Mouse (Mus musculus) lung, postnatal 4 days (tissue): ENCODE measurements around the gene Grik3.

Source experiments
- DNase-seq, 2 experiments: peaks; one replicate each; pipeline ENCODE4 v3.0.0; 2021

Grik3 gene

DNA sequence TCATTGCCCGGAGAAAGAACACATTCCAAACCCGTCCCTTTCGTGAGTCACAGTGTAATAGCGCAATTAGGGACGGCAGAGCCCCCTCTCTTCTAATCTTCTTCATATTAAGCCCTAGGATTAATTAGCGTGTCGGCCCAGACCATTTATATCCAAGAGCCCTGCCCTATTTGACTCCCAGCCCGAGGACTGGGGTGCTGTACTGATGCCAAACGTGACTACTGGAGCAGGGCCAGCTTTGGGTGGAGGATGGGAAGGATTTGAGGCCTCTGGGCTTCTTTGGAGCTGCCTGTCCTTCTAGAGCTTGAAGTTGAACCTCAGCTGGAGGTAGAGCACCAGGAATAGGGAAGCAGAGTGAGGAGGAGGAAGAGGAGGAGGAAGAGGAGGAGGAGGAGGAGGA lies 2.2 kb downstream of the Grik3 start:
- DNase-seq, result no peak

DNA sequence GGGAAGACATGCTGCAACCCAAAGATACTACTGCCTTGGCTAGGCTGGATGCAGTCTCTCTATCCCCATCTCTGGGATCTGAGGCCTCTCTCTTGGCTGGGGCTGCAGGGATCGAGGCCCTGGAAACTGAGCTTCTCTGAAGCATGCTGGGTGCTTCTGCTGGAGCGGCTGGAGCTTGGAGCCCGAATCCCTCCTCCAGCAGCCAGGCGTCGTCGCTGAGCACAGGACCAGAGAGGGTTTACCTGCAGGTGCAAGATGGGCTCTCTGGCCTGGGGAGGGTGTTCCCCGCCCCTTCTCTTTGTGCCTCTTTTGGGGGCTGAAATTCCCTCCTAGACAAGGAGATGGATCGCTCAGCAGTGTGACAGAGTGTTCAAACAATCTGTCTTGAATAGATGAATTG lies 2.6 kb downstream of the Grik3 start:
- no peak for DNase-seq

DNA sequence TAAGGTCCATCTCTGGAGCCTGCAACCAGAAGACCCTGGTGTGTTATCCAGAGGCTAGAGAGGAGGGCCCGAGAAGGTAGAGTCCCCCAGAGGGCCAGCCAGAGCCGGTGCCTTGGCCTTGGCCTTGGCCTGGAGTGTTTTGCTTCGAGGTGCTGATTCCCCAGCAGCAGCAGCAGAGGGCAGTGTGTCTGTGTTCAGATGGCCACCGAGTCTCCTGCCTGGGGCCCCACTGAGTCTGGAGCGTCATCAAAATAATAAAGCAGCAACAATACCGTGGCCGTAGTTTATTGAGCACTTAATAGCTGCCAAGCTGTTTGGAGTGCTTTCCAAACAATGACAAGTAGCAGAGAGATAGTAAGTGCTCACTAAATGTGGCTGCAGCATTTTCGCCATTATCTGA lies 5.0 kb downstream of the Grik3 start:
- DNase-seq, result no peak

DNA sequence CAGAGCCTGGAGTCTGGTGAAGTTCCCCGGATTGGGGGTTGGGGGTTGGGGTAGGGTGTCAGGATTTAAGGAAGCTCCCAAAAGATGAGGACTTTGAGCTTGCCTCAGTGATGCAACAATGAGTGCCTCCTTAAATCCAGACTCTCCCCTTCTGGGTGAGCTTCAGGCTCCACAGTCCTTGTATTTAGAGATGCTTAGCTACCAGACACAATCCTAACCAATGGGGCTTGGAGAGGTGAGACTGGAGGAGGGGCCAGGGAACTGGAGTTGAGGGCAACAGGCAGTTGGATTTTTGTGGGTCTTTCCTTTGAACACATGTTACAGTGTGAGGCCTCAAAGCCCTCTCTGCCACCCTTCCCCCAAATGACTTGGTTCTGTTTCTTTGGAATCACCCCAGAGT lies 6.5 kb downstream of the Grik3 start:
- no peak for DNase-seq

DNA sequence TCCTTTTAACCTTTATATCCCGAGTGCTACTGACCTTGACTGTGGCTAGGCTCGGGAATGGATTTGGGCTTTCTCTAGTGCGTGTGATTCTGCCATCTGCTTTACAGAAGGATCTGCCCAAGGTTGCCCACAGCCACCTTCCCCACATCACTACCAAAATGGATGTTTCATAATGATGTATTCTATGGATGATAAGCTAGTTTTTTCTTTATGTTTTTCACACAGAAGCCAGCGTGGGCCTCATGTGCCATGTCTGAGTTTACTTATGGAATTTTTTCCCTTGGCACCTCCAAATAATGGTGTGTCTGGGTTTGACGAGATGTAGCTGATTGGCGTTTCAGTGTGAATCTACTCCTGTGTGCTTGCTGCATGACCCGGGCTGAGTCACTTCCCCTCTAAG lies 7.0 kb downstream of the Grik3 start:
- DNase-seq, result no peak

DNA sequence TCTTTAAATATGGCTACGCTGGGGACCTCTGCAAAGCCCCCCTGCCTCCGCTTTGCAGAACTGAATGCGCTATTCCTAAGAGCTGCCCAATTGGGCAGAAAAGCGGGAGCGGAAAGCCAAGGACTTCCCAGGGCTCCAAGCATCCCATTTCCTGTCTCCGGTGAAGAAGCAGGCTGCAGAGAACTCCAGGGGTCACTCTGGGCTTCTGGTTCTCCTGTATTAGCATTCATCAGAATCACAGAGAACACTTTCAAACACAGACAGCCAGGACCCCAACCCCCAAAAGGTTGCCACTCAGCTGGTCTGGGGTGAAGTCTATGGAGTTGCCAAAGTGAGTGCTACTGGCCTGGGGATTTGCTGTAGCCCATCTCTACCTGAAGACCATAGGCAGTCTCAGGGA lies 8.4 kb downstream of the Grik3 start:
- DNase-seq, result no peak

DNA sequence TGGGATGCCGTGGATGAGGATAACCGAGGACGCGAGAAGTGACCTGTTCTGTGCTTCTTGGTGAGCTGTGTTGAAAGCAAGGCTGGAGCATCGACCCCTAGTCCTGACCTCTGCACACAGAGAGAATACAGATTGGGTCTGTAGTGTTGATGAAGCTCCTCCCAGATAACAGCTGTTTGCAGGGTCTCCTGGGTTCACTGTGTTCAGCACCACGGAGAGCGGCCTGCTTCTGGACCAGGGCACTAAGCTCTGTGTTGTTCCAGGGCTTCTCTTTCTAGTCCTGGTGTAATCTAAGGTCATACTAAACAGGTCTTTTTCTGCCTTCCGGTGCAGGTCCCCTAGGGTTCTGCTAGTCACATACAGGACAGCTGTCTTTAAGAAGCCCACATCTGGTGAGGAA lies 12.4 kb downstream of the Grik3 start:
- peak in 1 of 2 experiments; percentile 25 for DNase-seq

DNA sequence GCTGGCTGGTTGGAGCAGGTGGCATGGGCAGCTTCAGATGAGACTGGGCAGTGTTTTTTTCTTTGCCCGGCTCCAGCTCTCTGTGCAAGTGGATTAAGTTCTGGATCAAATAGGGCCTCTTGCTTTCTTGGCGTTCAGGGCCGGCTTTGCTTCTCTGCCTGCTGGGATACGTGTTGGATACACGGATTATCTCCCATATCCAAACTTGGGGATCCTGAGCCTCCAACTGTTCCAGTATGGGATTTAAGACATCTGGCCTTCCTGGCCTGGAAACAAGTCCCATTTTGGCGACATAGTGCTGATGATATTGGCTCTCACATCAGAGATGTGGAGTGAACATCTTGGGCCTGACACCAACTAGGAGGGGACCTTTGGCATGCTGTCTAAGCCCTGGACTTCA lies 21.9 kb downstream of the Grik3 start:
- no peak for DNase-seq

DNA sequence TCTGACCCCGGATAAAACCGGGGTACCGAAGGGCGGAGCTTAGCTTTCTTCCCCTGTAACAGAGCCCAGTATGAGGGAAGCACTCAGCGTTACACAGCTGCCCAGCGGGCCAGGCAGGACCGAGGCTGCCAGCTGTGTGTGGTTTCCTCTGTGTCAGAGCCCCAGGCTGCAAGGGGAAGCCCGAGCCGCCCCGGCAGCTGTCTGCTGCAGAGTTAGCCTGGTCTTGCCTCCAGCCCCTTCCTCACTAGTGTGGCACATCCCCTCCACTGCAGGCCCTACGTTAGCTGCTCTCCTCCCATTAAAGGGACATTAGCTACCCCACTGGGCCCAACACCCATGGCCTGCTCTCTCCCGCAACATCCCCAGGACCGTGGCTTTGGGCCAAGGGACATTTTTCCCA lies 25.1 kb downstream of the Grik3 start:
- DNase-seq, result no peak

DNA sequence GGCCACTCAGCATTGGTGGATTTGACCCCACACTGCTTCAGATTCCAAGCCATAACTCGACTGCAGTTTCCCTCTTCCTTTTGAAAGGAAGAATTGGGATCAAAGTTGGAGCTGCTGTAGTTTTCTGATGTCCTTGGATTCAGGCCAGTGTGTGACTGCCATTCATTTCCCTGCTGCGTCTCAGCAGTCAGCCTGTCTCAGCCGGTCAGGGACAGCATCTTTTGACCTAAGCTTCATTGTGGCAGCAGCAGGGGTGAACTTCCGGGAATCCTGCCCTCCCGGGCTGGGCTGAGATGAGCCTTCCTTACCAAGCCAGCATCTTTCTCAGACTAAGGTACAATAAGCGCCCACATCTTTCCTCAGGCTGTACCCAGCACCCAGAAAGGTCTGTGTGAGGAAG lies 26.1 kb downstream of the Grik3 start:
- no peak for DNase-seq

DNA sequence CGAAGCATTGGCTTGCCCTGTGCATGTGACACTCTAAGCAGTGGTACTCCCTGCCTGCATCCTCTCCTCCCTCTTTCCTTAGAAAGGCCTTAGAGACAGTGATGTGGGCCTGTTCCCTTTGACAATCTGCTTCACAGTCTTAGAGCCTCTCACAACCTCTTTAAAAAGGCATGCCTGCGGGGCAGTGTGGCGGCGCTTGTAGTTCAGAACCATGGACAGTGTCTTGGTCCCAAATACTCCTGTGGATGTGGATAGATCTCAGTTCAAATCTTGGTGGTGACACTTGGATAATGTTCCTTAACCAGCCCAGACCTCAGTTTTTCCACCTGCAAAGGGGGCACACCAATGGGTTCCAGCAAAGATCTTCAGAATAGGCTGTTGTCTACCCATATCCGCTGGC lies 28.4 kb downstream of the Grik3 start:
- DNase-seq, result no peak

DNA sequence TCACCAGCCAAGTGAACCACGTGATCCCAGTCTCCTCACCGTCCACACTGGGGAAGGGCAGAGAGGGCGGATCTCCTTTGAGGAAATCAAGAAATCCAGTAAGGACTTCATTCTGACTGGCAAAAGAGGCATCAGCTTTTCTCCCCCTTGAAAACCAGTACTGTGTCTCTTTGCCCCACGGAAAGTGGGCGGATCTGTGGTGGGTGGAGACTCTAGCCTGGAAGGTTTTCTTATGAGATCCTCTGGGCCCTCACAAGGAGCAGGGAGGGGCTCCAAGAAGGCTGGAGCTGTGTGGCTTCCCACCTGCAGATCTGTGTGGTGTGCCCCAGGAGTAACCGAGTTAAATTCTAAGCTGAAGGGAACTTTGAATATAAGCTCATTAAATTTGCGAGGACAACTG lies 32.4 kb downstream of the Grik3 start:
- DNase-seq, result no peak

DNA sequence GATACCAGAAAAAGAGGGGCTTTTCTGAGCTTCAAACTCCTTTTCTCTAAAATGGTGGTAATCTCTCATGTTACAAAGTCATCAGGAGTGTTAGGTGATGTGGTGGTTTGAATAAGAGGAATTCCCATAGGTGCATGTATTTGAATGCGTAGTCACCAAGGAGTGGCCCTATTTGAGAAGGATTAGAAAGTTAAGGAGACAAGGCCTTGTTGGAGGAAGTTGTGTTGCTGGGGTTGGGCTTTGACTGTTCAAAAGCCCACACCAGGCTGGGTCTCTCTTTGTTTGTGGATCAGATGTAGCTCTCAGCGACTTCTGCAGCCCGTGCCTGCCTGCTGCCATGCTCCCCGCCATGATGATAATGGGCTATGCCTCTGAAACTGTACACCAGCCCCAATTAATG lies 34.8 kb downstream of the Grik3 start:
- DNase-seq, result no peak

DNA sequence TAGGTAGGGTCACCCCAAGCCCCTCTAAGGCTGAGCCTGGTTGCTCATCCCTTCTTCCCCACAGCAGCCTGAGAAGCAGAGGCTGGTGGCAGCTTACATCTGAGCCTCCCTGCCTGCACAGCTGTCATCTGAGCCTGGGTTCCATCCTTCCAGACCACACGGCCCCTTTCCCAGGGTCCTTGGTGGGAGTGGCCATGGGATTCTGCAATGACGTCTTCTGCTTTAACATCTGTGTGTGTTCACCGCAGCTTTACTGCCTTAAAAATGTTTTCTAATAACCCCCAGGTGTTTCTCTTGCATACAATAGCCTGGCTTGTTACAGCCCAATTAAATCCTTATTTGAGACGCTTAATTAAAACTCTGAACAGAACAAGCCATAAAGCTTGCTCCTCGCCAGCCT lies 35.9 kb downstream of the Grik3 start:
- no peak for DNase-seq

DNA sequence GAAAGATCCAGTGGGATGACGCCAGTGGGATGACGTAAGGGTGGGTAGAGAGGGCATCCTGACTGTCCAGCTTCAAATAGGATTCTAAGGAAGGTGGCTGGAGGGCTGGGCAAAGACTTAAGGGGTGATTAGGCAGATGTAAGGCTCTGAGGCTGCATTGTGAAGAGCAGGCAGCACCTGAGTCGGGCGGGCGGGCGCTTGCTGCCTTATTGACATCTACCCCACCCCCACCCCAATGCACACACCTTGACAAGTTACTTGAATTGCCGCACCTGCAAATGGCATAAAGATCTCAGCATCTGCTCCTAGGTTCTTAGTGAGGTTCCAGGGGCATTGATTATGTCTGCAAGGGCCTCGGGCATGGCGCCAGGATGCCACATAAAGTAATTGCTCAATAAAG lies 43.5 kb downstream of the Grik3 start:
- DNase-seq, result no peak

DNA sequence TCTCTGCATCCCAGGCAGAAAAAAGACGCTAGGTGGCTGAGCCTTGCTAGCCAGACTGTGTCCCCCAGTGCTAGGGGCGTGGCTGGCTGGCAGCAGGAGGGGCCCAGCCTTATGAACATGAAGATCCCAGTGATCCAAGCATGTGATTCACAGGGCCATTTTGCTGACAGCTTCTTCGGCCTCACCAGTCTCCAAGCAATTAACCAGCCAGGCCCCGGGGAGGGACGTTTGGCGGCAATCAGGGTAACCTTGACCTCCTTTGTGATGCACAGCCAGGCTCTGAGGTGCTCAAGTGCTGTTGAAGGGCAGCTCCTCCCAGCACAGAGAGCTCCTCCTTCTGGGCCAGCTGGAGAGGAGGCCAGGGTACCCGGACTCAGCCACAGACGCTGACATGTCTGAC lies 43.9 kb downstream of the Grik3 start:
- DNase-seq, result no peak

DNA sequence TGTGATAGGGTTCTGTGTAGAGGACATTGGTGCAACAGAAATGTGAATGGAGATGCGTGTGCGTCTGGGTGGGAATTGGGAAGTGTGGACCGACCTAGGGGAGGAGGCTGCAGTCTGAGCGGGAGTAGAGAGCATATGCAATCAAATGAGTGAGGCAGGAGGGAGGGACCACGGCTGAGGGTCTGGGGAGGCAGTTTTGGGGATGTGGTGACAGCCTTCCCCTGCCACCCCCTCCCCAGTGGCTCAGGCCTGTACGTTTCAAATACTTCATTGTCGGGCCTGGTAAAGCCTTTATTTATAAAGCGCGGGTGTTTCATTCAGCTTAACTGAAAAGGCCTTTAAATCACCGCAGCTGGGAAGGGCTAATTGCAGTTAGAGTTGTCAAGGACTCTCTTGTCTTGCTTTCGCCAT lies 44.5 kb downstream of the Grik3 start:
- no peak for DNase-seq

DNA sequence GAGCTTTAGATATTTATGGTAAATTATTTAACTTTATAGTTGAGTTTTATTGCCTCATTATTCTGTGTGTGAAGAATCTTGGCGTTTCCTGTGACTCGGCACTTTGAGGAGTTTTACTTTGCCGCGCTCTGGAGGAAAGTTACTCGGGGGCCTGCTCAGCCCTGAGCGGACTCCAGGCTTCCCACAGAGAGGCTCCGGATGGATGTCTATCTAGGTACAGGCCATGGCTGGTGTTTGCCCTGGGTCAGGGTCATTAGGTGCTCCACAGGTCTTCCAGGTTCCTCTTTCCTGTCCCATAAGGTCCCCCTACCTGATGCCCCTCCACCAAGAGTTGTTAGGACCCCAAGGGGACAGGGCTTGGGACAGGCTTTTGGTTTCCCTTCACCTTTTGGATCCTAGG lies 45.0 kb downstream of the Grik3 start:
- no peak for DNase-seq

DNA sequence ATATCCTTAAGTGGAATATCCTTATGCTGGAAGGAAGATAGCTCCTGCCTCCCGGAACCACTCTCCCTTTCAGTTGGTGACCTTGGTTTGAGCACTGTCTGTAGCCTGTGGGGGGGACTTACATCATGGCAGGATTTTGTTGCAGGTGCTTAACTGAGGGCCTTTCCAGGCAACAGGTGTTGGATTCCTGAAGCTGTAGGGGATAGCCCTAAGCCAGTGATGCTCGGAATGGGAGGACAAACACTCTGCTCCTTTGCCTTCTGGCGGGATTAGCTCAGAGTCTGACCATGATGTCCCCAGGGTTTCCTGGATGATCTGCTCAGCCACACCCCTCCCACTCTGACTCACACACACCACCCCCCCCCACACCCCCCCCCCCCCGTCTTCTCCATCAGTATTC lies 45.5 kb downstream of the Grik3 start:
- DNase-seq, result no peak

DNA sequence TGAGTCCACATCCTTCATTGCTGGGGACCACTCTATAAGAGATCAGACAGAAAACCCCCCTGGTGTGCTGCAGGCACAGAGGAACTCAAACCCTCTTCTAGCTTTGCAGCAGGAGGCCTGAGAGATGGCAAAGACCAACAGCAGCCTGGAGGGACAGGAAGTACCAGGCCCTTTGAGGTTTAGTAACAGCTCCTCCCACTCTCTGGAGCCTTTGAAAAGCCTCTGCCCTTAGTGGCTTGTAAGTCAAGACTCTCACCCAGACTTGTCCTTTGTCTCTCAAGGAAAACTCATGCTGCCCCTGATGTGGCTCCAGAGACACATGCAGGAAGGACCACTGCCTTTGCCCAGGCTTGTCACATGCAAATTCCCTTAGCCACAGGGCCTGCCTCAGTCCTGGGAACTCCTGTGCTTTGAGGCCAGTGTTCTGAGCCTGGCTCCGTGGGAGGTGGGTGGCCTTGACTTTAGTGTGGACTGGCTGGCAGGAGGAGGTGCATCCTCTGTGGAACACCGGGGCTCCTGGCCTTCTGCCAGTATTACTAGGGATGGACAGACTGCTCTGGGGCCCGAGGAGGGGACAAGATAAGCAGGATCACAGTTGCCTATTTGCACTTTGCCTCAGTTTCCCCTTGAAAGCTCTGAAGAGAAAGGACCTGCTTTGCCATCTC lies 47.9 kb downstream of the Grik3 start:
- DNase-seq, result no peak

DNA sequence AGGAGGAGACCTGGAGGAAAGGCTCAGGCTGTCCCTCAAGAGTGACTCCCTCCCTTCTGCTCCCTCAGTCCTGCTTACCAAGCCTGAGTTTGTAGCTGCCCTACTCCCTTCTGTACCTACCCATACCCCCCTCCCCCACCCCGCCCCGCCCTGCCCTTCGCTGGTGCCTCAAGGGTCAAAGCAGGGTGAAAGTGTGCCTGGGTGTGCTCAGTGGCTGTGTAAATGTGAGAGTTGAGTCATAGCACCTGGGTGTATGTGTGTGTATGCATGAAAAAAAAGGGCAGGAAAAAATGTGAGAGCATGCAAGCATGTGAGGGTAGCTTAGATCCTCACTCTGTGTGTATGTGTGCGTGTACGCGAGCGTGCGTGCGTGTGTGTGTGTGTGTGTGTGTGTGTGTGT lies 49.1 kb downstream of the Grik3 start:
- no peak for DNase-seq

DNA sequence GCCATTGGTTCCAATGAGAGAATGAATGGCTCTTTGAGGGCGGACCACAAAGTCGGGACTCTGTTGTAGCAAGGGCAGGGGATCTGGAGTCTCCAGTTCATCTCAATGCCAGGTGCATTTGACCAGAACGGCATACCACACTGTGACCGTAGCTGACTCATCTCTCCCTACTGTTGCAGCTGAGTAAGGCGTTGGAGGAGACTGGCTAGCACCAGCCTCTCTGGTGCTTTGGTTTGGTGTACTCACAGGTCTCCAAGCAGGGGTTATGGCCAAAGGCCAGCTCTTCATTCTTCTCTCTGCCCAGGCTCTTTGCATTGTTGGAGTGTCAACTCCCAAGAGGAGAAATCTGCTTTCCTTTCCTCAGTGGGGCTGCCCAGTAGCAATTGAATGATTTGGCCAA lies 52.7 kb downstream of the Grik3 start:
- DNase-seq, result no peak

DNA sequence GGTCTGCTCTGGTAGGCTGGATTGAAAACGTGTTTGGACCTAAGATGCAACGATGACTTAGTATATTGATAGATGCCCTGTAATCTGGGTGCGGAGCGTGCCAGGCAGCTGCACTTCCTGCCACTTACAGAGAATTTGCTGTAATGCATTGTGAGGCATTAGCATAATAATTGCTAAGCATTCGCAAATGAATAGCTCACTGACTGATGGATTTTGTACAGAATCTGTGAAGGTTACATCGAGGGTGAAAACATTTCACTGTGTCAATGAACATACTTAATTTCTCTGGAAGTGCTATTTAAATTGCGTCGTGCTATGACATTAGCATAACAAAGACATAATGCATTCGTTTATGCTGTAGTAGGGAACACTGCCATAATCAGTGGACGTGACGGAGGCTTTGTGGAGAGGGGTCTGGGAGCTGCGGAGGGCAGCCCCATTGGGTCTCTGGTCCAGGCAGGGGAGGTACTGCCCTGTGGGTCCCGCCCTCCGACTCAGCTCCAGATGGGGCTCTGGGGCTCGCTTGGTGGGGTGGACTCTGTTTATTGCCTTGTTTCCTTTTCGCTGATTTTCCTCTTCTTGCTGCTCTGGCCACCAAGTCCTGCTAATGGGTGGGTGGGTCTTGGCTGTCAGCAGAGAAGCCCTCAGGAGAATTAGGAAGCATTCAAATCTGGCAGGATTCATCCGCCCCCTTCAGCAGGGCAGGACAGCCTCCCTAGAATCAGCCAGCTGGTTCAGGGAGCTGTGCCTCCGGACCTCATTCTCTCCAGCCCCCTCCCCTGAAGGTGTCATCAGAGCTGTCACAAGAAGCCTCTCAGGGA lies 54.7 kb downstream of the Grik3 start:
- DNase-seq, result no peak

DNA sequence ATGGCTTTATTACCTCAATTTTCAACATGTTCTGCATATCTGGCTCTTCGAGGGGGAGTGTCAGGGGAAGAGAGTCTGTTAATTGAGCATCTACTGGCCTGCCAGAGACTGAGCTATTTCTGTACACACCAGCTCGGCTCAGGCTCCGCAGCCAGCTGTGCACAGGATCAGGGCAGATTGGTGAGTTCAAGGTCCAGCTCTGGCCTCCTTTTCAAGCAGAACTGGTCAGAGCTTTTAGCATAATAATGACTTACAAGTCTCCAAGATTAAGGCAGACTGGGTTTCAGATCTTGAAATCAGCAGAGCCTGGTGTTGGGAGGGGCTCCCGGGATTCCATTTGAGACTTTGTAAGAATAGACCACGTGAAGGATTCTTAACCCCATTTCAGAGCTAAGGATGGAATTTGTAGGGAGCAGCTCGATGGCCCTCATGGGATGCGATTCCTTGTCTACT lies 55.3 kb downstream of the Grik3 start:
- no peak for DNase-seq

DNA sequence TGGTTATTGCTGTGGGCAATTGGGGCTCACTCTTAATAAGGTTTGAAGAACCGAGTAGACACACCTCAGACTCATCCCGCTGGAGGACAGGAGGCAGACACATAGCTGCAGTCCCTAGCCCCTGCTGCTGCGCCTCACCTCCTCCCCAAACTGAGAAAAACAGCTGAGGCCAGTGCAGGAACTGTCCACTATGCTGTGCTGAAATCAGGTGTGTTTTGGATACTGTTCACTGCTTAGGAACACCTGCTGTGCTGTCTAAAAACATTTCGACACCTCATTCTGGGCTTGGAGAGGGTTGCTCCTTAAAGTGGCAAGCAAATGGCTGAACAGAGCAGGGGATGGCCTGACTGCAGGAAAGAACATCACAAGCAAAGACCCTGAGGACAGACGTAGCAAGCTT lies 57.7 kb downstream of the Grik3 start:
- no peak for DNase-seq
